Mouse (Mus musculus) megakaryocyte progenitor cell, adult 5-6 weeks (primary cell): ENCODE results near the gene Alg13. TPM values are rescaled to one million over a fixed set of nuclear protein-coding genes. Genes with fewer than 3 reads are reported as not detected.

Experiments
- total RNA-seq, 2 experiments: library from RNA; stranded (forward) in 1 of 2; stranded (reverse) in 1 of 2; fragments of 157-497, 149-512 nt in 1 of 2; fragments of 200-1000 nt in 1 of 2; gene quantifications; 2 replicates each; pipeline versions ENCODE4 v1.2.3 to v1.2.4; 2015 to 2017

Gene Alg13
- total RNA-seq, 2 experiments from 2014 or later = 16.5 to 21.2 TPM

Other genes with a start within 250 kb of the Alg13 start
- 0.34 and 0.57 TPM in 2 replicates for gene A730046J19Rik, start 164.1 kb upstream of the Alg13 start, total RNA-seq (2015)
- gene A730046J19Rik, start 164.1 kb upstream of the Alg13 start, total RNA-seq (2017) = 0.08 and 0.24 TPM in 2 replicates
- gene Trpc5os, start 138.8 kb downstream of the Alg13 start, total RNA-seq (2015) = not detected in 2 replicates
- not detected in 2 replicates for gene Trpc5os, start 138.8 kb downstream of the Alg13 start, total RNA-seq (2017)